Mouse (Mus musculus): ENCODE measurements around the gene Nlrp6.
"Not testable (repeated sequence)": the region's sequence is repeated elsewhere in the genome, so short reads cannot be mapped to it uniquely, and the experiment has no call there.

Gene Nlrp6

GRCm38 (mm10) chr7:140951051-140951450 lies 30.3 kb downstream of the Nlrp6 start:
- no peak for DNase-seq

DNA sequence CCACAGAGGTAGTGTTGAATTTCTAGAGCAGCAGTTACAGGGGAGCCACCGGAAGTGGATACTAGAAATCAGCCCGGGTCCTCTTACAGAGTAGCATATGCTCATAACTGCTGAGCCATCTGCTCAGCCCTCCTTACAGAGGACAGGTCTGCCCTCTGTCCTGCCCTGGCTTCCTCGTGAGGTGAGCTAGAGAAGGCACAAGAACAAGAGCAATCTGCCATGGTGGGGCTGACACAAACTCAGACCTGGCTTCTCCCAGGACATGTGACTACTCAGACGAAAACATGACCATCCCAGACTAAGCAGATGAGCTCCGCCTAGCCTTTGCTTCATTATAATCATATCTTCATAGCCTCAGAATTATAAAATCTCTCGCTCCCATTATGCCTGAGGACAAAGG lies 31.1 kb downstream of the Nlrp6 start:
- DNase-seq = no peak

- DNase-seq = no peak
Observed at GRCm38 (mm10) chr7:140952441-140952840, 31.7 kb downstream of the Nlrp6 start.

- no peak for DNase-seq
Observed at GRCm38 (mm10) chr7:140953133-140953532, 32.4 kb downstream of the Nlrp6 start.

- DNase-seq = no peak
Observed at GRCm38 (mm10) chr7:140953800-140954732, 33.4 kb downstream of the Nlrp6 start.

DNA sequence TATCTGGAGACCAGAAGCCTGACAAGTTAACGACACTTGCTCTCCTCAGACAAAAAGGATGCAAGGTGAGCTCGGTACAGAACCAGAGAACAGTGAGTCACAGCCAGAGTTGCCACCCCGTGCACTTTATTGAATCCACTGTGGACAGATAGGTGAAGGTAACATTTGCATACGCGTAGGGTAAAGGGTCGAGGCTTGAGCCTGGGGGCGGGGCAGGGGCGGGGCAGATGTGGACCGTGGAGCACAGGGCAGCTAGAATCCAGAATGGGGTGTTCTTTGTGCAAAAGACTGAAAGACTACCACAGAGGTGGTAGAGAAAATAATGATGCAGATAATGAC lies 34.0 kb downstream of the Nlrp6 start:
- DNase-seq = no peak

- DNase-seq = no peak
Observed at GRCm38 (mm10) chr7:140955342-140955741, 34.6 kb downstream of the Nlrp6 start.

DNA sequence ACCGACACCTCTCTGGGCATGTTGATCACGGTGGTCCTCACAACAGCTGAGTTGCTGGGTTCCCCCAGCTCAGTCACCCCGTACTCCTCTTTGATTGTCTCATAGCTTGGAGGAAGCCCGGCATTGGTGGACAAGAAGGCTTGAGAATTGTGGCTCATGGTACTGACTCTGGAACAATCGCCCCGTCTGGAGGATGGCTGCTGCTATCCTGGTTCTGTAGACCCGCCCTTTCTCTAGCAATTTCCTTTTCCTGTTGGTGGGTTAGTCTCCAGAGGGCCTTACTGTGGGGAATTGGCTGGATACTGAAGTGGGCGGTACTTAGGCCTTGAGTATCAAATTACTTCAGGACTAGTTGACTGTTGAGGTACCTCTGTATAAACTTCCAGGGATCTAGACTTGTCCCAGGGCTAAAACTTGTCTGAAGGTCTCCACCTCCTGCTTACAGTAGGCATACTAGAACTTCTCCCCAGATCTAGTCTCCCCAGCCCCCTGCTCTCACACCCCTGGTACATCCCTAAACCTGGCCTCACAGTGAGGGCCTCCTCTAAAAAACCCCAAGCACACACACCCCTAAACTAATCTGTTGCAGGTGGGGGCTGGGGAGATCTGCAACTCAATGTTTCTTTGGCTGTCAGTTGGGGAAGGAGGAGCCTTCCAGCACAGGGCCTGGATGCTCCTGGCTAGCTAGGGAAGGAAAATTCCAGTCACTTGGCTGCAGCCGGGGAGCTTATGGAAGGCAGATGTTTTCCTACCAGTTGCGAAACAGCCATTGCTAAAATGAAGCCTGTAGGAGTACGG lies 35.3 kb downstream of the Nlrp6 start, which contains the start of the genes Gm45717 and Ifitm2:
Gene Gm45717 (minus strand): TSS at position 180 of the 798 bp plus-strand sequence.
Gene Ifitm2 (minus strand): TSS at position 230 of the 798 bp plus-strand sequence.
- DNase-seq = no peak

- DNase-seq = no peak
Observed at GRCm38 (mm10) chr7:140956556-140956869, 35.8 kb downstream of the Nlrp6 start.

GRCm38 (mm10) chr7:140959181-140959901 lies 38.6 kb downstream of the Nlrp6 start:
- DNase-seq = peak; percentile 18 to 29

DNA sequence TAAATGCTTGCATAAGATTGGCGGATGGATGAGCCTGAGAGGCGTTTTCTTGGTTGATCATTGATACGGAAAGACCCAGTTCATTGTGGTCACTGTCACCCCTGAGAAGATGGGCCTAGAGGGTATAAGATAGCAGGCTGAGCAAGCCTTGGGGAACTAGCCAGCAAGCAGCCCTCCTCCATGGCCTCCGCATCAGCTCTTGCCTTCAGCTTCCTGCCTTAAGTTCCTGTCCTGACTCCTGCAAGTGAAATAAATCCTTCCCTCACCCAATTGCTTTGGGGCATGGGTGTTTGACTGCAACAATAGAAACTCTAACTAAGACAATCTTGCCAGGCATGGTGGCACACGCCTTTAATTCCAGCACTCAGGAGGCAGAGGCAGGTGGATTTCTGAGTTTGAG lies 39.3 kb downstream of the Nlrp6 start:
- DNase-seq = no peak

- DNase-seq = no peak
Observed at GRCm38 (mm10) chr7:140961416-140961815, 40.7 kb downstream of the Nlrp6 start.

GRCm38 (mm10) chr7:140962733-140963132 lies 42.0 kb downstream of the Nlrp6 start:
- no peak for DNase-seq

DNA sequence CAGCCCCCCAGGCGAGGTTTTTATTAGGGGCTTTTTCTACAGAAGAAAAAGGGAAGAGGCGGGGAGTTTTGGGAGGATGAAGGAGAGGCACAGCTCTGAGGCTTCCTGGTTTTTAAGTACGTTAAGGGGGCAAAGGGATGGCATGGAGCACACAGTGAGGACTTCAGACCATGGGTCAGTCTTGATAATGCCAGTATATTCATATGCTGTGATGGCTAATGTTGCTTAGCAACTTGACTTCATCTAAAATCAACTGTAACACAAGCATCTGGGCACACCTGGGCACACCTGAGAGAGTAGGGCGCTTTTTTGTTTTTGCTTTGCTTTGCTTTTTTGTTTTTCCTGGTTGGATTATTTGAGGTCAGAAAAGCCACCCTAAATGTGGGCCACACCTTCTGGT lies 46.2 kb downstream of the Nlrp6 start, which contains the start of gene Ifitm1:
Gene Ifitm1 (plus strand): TSS at position 301 of the 400 bp plus-strand sequence.
- no peak for DNase-seq

DNA sequence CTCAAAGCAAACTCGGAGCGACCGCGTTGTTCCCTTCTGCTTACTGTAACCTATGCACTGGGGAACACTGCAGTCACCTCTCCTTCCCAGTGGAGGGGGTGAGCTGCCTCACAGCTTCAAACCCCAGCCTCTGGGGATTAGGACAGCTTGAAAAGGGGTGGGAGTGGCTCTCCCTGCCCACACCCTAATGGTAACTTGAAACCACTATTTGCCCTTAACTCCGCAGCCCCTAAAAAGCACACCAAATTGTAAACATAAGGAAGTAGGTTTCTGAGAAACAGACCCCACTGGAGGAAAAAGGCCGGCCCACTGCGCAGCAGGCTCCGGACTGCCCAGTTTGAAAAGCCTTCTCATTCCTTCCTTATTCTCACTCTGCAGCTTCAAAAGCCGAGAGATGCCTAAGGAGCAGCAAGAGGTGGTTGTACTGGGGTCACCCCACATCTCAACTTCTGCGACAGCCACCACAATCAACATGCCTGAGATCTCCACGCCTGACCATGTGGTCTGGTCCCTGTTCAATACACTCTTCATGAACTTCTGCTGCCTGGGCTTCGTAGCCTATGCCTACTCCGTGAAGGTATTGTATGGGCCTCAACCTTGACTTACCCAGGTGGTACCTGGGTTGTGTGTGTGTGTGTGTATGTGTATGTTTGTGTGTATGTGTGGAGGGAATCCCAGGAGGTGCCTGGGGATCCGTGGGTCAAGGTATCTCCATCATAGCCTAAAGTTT lies 47.3 kb downstream of the Nlrp6 start:
- DNase-seq = no peak

DNA sequence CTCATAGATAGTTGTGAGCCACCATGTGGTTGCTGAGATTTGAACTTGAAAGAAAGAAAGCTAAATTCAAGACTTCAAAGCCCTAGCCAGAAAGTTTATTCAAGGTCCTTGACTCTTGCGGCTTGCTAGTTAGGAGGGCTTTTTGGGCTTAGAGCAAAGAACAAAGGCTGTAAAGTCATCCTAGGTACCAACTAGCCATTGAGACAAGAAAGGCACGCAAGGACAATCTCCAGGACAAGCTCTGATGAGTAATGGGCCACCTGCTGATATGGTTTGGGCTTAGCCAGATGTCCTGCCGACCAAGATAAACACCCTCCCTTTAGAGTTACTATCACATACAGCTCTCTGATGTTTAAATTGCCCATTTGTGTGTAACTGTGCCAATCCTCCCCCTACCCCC lies 48.0 kb downstream of the Nlrp6 start:
- not testable (repeated sequence) for DNase-seq

DNA sequence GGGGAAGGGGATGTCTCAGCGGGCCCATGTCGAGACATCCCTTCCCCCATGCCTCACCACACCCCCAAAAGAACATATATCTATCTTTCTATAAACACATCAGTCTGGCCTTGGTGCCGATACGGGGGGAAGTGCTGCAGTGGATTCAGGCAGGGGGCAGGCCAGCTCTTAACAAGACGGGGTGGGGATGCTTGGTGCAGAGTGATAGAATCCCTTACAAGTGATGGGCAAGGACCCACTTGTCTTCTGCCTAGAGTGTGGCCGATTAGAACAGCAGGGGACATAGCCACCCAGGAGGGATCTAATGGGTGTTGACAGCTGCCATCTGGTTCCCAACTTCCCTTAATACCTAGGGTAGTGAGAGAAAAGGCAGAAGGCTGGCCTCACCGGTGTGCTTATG lies 50.2 kb downstream of the Nlrp6 start:
- no peak for DNase-seq

DNA sequence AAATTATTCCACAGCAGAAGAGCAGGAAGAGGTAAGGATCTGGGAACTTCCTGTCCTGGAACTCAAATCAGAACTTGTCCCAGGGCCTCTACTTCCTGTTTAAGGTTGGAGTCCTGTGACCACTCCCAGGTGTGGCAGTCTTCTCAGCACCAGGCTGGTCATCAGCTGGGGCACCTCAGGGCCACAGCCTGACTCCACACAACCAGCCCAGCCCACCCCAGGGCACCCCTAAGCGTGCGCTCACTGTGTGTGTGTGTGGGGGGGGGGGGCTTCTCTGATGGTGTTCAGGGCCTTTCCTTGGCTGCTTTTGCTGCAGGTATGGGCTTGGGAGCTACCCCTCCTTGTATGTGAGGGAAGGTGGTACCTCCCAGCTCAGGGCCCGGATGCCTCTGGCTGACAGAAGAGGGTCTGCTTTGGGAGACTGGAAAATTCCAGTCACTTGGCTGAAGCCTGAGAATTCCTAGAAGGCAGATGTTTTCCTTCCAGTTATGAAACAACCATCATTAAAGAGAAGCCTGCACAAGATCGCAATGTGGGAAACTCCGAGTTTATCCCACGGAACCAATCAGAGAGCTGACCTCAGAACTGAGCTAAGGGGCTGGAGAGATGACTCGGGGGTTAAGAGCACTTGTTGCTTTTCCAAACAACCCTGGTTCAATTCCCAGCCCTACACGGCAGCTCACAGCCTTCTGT lies 50.9 kb downstream of the Nlrp6 start:
- no peak for DNase-seq

- no peak for DNase-seq
Observed at GRCm38 (mm10) chr7:140973396-140974165, 52.9 kb downstream of the Nlrp6 start.

DNA sequence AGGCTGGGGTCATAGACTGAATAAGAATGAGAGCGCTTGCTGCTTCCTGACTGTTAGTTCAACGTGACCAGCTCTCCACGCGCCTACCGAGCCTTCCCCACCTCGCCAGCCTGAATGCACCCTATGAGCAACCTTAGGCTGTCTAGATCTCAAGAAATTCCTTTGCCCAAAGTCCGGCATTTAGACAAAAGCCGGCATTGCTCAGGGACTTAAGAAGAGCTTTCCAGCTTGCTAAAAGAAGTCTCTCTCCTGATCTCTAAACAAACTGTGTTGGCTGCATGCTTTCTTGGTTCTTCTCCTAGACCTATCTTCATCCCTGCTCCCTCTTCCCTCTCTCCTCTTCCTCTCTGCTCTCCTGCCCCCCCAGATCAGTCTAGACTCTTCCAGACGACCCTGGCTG lies 54.2 kb downstream of the Nlrp6 start:
- DNase-seq = no peak

GRCm38 (mm10) chr7:140975465-140975864 lies 54.8 kb downstream of the Nlrp6 start:
- no peak for DNase-seq

Data from cerebellum, postnatal 36 days (tissue).